Comparison of ENCODE assay signal across 9 mouse cellular contexts in genomic region chr8:69820466-69820865, GRCm38 (mm10).
"Had no signal": no experiment of that assay in that cellular context is flagged by ENCODE, and none has a peak within 500 bp of the region (broad histone marks: within the 10 kb centered on the region; RNA-seq: fewer than 3 reads in every experiment).

No protein-coding gene starts in this region.

- H3K9me3 ChIP-seq: limb, embryonic 13.5 days; midbrain, embryonic 12.5 days had no signal

- DNase-seq: left cerebral cortex, postnatal 4 days; lung, adult 18-20 months; right cerebral cortex, postnatal 14 days; thymus, postnatal 36 days had no signal

- H3K4me2 ChIP-seq: limb, embryonic 13.5 days; midbrain, embryonic 12.5 days had no signal

- H3K27me3 ChIP-seq: limb, embryonic 13.5 days had no signal

- H3K9ac ChIP-seq: limb, embryonic 13.5 days; liver, embryonic 14.5 days; midbrain, embryonic 12.5 days had no signal

- H3K4me3 ChIP-seq: layer of hippocampus, adult 2 months; limb, embryonic 13.5 days; midbrain, embryonic 12.5 days had no signal

- H3K27ac ChIP-seq: kidney, postnatal 0 days; layer of hippocampus, adult 2 months; limb, embryonic 13.5 days; liver, embryonic 14.5 days; midbrain, embryonic 12.5 days had no signal
